Mouse (Mus musculus) myocyte (in vitro differentiated cells): ENCODE measurements around the gene Thada.

ENCODE experiments used
- CEBPB ChIP-seq: IDR thresholded peaks from 2 replicates; pipeline ENCODE4 v1.6.1; 2011; ENCODE audit warnings: mild to moderate bottlenecking, moderate library complexity; ENCODE audit not compliant: poor library complexity, insufficient read depth, severe bottlenecking
- E2F4 ChIP-seq: IDR thresholded peaks from one replicate; pipeline ENCODE4 v1.6.1; 2011; ENCODE audit warnings: mild to moderate bottlenecking, control low read depth, moderate library complexity; ENCODE audit not compliant: insufficient read depth
- MAX ChIP-seq: IDR thresholded peaks from one replicate; pipeline ENCODE4 v1.6.1; 2011; ENCODE audit warnings: low read depth, mild to moderate bottlenecking, control low read depth
- MYOD1 ChIP-seq, 3 experiments: IDR thresholded peaks; one replicate each; pipeline ENCODE4 v1.6.1; 2011; ENCODE audit warnings: control low read depth in 2 of 3, low read depth in 2 of 3, mild to moderate bottlenecking in 2 of 3, moderate library complexity in 1 of 3; ENCODE audit not compliant: insufficient read length in 2 of 3, control insufficient read depth in 1 of 3
- MYOG ChIP-seq, 3 experiments: IDR thresholded peaks; one replicate each; pipeline ENCODE4 v1.6.1; 2011; ENCODE audit warnings: control low read depth in 2 of 3, low read depth in 2 of 3, mild to moderate bottlenecking in 2 of 3; ENCODE audit not compliant: insufficient read length in 2 of 3, control insufficient read depth in 1 of 3, insufficient read depth in 1 of 3
- POLR2A ChIP-seq: IDR thresholded peaks from one replicate; pipeline ENCODE4 v1.6.1; 2011; ENCODE audit warnings: low read depth, mild to moderate bottlenecking, control low read depth, moderate library complexity; ENCODE audit not compliant: insufficient read length
- POLR2AphosphoS2 ChIP-seq: IDR thresholded peaks from one replicate; pipeline ENCODE4 v1.6.1; 2011; ENCODE audit warnings: low read depth, control low read depth; ENCODE audit not compliant: insufficient read length
- REST ChIP-seq: IDR thresholded peaks from one replicate; pipeline ENCODE4 v1.6.1; 2011; ENCODE audit warnings: mild to moderate bottlenecking, control low read depth, moderate library complexity; ENCODE audit not compliant: insufficient read depth, insufficient read length
- SRF ChIP-seq: IDR thresholded peaks from one replicate; pipeline ENCODE4 v1.6.1; 2011; ENCODE audit warnings: low read depth; ENCODE audit not compliant: control insufficient read depth, insufficient read length
- TCF12 ChIP-seq: IDR thresholded peaks from one replicate; pipeline ENCODE4 v1.6.1; 2011; ENCODE audit warnings: mild to moderate bottlenecking, control low read depth; ENCODE audit not compliant: poor library complexity, insufficient read depth, severe bottlenecking
- TCF3 ChIP-seq: IDR thresholded peaks from one replicate; pipeline ENCODE4 v1.6.1; 2011; ENCODE audit warnings: low read depth, control low read depth; ENCODE audit not compliant: insufficient read length
- USF1 ChIP-seq: IDR thresholded peaks from one replicate; pipeline ENCODE4 v1.6.1; 2011; ENCODE audit warnings: low read depth, mild to moderate bottlenecking, control low read depth, moderate library complexity

- TF ChIP-seq MYOD1 (IDR thresholded peaks at IDR 0.05; ENCODE audit: control insufficient read depth in 1 of 3, insufficient read length in 2 of 3, low read depth in 2 of 3) = no peak
- no peak for TF ChIP-seq TCF12
- TF ChIP-seq USF1 = no peak
- TF ChIP-seq MAX = no peak
- no peak for TF ChIP-seq POLR2A
- no peak for TF ChIP-seq MYOG (IDR thresholded peaks at IDR 0.05; ENCODE audit: control insufficient read depth in 1 of 3, insufficient read depth in 1 of 3, insufficient read length in 2 of 3, low read depth in 2 of 3)
- TF ChIP-seq CEBPB = no peak
- TF ChIP-seq POLR2AphosphoS2 = no peak
- TF ChIP-seq TCF3 = no peak
- TF ChIP-seq E2F4 = no peak
- no peak for TF ChIP-seq SRF
- TF ChIP-seq REST = no peak
These were observed 321.9 kb downstream of the Thada start for GRCm38 (mm10) chr17:84144130-84144529.
